Mouse (Mus musculus): ENCODE measurements around the gene Chn2. TPM values are rescaled to one million over a fixed set of nuclear protein-coding genes. Genes with fewer than 3 reads are reported as not detected.

The Chn2 gene
- total and polyA plus RNA-seq, 3 experiments, result not detected

GRCm38 (mm10) chr6:54138157-54138556, 98.8 kb downstream of the Chn2 start:
- Histone ChIP-seq H3K4me3 (replicated peaks in 1 of 3; ENCODE audit: low read depth in 2 of 3, low read length in 2 of 3, poor library complexity in 1 of 3) (no peak overlapping the region), H3K36me3 (replicated peaks in 1 of 2; ENCODE audit: control insufficient read depth in 1 of 2, insufficient read depth in 1 of 2, low read length in 1 of 2) (no peaks in the 10 kb centered on the region), H3K27me3 (replicated peaks) (peaks cover 1% of the 10 kb centered on the region), H3K79me2 (replicated peaks; ENCODE audit: control insufficient read depth, extremely low read depth, insufficient read depth, poor library complexity, severe bottlenecking) (no peaks in the 10 kb centered on the region), H3K9ac (ENCODE audit: insufficient read depth, low read depth) (no peak overlapping the region), H3K4me1 (ENCODE audit: control insufficient read depth in 1 of 2, insufficient read depth in 2 of 2) (peaks cover 0 to 2% of the 10 kb centered on the region in 2 experiments; a peak in 2 of 4 replicates), H3K9me3 (replicated peaks; ENCODE audit: low read length) (no peaks in the 10 kb centered on the region), H3K4me2 (ENCODE audit: insufficient read depth, low read depth, poor library complexity, severe bottlenecking) (no peak overlapping the region), H3K27ac (ENCODE audit: insufficient read depth, low read depth) (no peak overlapping the region)
- in situ Hi-C loops (cut with MboI; ENCODE audit: low pct_ligation_motif_present, low pct_unique_long_range_greater_than_20kb, low sequenced_read_pairs) (no loop called here), dilution Hi-C loops (cut with MboI; ENCODE audit: extremely low pct_ligation_motif_present, extremely low pct_unique_long_range_greater_than_20kb, low sequenced_read_pairs) (no loop called here)
- TF ChIP-seq CHD2 (IDR thresholded peaks at IDR 0.05; ENCODE audit: low read length) (no peak), ELF1 (IDR thresholded peaks at IDR 0.05; ENCODE audit: low read depth, low read length) (no peak), ZMIZ1 (IDR thresholded peaks at IDR 0.05; ENCODE audit: low read depth, low read length) (no peak), POLR2A (IDR thresholded peaks at IDR 0.05; ENCODE audit: low read depth, low read length) (no peak), POLR2AphosphoS2 (IDR thresholded peaks at IDR 0.05; ENCODE audit: low read depth, low read length) (no peak), MEF2A (IDR thresholded peaks at IDR 0.05; ENCODE audit: borderline replicate concordance, low read depth, low read length) (no peak), HCFC1 (IDR thresholded peaks at IDR 0.05; ENCODE audit: low read depth, low read length) (no peak), MYC (IDR thresholded peaks at IDR 0.05; ENCODE audit: low read depth, low read length) (no peak)
- DNase-seq (ENCODE audit: extremely low read depth), result no peak

- H3K9me3 ChIP-seq (replicated peaks; ENCODE audit: low read length), result no peaks in the 10 kb centered on the region
- H3K4me3 ChIP-seq (replicated peaks in 1 of 3; ENCODE audit: low read depth in 2 of 3, low read length in 2 of 3, poor library complexity in 1 of 3), result no peak overlapping the region
- in situ Hi-C loops (cut with MboI; ENCODE audit: low pct_ligation_motif_present, low pct_unique_long_range_greater_than_20kb, low sequenced_read_pairs), result no loop called here
- no peaks in the 10 kb centered on the region for H3K79me2 ChIP-seq (replicated peaks; ENCODE audit: control insufficient read depth, extremely low read depth, insufficient read depth, poor library complexity, severe bottlenecking)
- H3K36me3 ChIP-seq (replicated peaks in 1 of 2; ENCODE audit: control insufficient read depth in 1 of 2, insufficient read depth in 1 of 2, low read length in 1 of 2), result no peaks in the 10 kb centered on the region
- no peak overlapping the region for H3K9ac ChIP-seq (ENCODE audit: insufficient read depth, low read depth)
- dilution Hi-C loops (cut with MboI; ENCODE audit: extremely low pct_ligation_motif_present, extremely low pct_unique_long_range_greater_than_20kb, low sequenced_read_pairs), result no loop called here
- no peak for DNase-seq (ENCODE audit: extremely low read depth)
- no peak overlapping the region for H3K4me2 ChIP-seq (ENCODE audit: insufficient read depth, low read depth, poor library complexity, severe bottlenecking)
- TF ChIP-seq CTCF (conservative IDR thresholded peaks at IDR 0.05 in 1 of 2, IDR thresholded peaks at IDR 0.05 in 1 of 2; ENCODE audit: low read depth in 2 of 2, low read length in 2 of 2) (no peak), POLR2AphosphoS2 (IDR thresholded peaks at IDR 0.05; ENCODE audit: low read depth, low read length) (no peak), UBTF (IDR thresholded peaks at IDR 0.05; ENCODE audit: low read depth, low read length) (no peak), ETS1 (conservative IDR thresholded peaks at IDR 0.05; ENCODE audit: low read depth, low read length) (no peak), GABPA (IDR thresholded peaks at IDR 0.05; ENCODE audit: insufficient replicate concordance, low read depth, low read length) (no peak), TCF12 (IDR thresholded peaks at IDR 0.05; ENCODE audit: low read depth, low read length) (no peak)
- H3K27ac ChIP-seq (ENCODE audit: insufficient read depth, low read depth), result no peak overlapping the region
- peaks cover 1% of the 10 kb centered on the region for H3K27me3 ChIP-seq (replicated peaks)
- peaks cover 4 to 17% of the 10 kb centered on the region in 2 experiments; a peak in 3 of 4 replicates for H3K4me1 ChIP-seq (ENCODE audit: control insufficient read depth in 1 of 2, insufficient read depth in 2 of 2)
These were observed 101.1 kb downstream of the Chn2 start for GRCm38 (mm10) chr6:54140488-54140887.

GRCm38 (mm10) chr6:54141165-54141564, 101.8 kb downstream of the Chn2 start:
- Histone ChIP-seq H3K27ac (ENCODE audit: insufficient read depth, low read depth) (no peak overlapping the region), H3K4me1 (ENCODE audit: control insufficient read depth in 1 of 2, insufficient read depth in 2 of 2) (peaks cover 4 to 17% of the 10 kb centered on the region in 2 experiments; a peak in 3 of 4 replicates), H3K36me3 (replicated peaks in 1 of 2; ENCODE audit: control insufficient read depth in 1 of 2, insufficient read depth in 1 of 2, low read length in 1 of 2) (no peaks in the 10 kb centered on the region), H3K4me3 (replicated peaks in 1 of 3; ENCODE audit: low read depth in 2 of 3, low read length in 2 of 3, poor library complexity in 1 of 3) (no peak overlapping the region), H3K79me2 (replicated peaks; ENCODE audit: control insufficient read depth, extremely low read depth, insufficient read depth, poor library complexity, severe bottlenecking) (no peaks in the 10 kb centered on the region), H3K27me3 (replicated peaks) (peaks cover 1% of the 10 kb centered on the region), H3K4me2 (ENCODE audit: insufficient read depth, low read depth, poor library complexity, severe bottlenecking) (no peak overlapping the region), H3K9ac (ENCODE audit: insufficient read depth, low read depth) (no peak overlapping the region), H3K9me3 (replicated peaks; ENCODE audit: low read length) (no peaks in the 10 kb centered on the region)
- no peak for TF ChIP-seq TCF12 (IDR thresholded peaks at IDR 0.05; ENCODE audit: low read depth, low read length)
- no peak for TF ChIP-seq NRF1 (IDR thresholded peaks at IDR 0.05; ENCODE audit: low read depth, low read length)
- TF ChIP-seq GABPA (IDR thresholded peaks at IDR 0.05; ENCODE audit: insufficient replicate concordance, low read depth, low read length), result no peak
- TF ChIP-seq CHD2 (IDR thresholded peaks at IDR 0.05; ENCODE audit: low read length), result no peak
- no peak for TF ChIP-seq SMC3 (IDR thresholded peaks at IDR 0.05; ENCODE audit: low read depth, low read length)
- no peak for TF ChIP-seq ZMIZ1 (IDR thresholded peaks at IDR 0.05; ENCODE audit: low read depth, low read length)
- no peak for TF ChIP-seq MYC (IDR thresholded peaks at IDR 0.05; ENCODE audit: low read depth, low read length)
- TF ChIP-seq ETS1 (conservative IDR thresholded peaks at IDR 0.05; ENCODE audit: low read depth, low read length), result no peak
- TF ChIP-seq KAT2A (IDR thresholded peaks at IDR 0.05; ENCODE audit: insufficient replicate concordance, low read length), result no peak
- no peak for TF ChIP-seq CHD1 (IDR thresholded peaks at IDR 0.05; ENCODE audit: low read depth, low read length)
- no peak for TF ChIP-seq POLR2A (IDR thresholded peaks at IDR 0.05; ENCODE audit: low read depth, low read length)
- no peak for TF ChIP-seq ELF1 (IDR thresholded peaks at IDR 0.05; ENCODE audit: low read depth, low read length)
- TF ChIP-seq ZNF384 (IDR thresholded peaks at IDR 0.05; ENCODE audit: low read depth, low read length), result no peak
- TF ChIP-seq CTCF (conservative IDR thresholded peaks at IDR 0.05 in 1 of 2, IDR thresholded peaks at IDR 0.05 in 1 of 2; ENCODE audit: low read depth in 2 of 2, low read length in 2 of 2), result no peak
- TF ChIP-seq NELFE (IDR thresholded peaks at IDR 0.05; ENCODE audit: low read depth, low read length), result no peak
- TF ChIP-seq MAX (IDR thresholded peaks at IDR 0.05; ENCODE audit: low read length), result no peak
- in situ Hi-C loops (cut with MboI; ENCODE audit: low pct_ligation_motif_present, low pct_unique_long_range_greater_than_20kb, low sequenced_read_pairs) (no loop called here), dilution Hi-C loops (cut with MboI; ENCODE audit: extremely low pct_ligation_motif_present, extremely low pct_unique_long_range_greater_than_20kb, low sequenced_read_pairs) (no loop called here)
- no peak for DNase-seq (ENCODE audit: extremely low read depth)
